Mouse (Mus musculus) brain, embryonic 18.5 days (tissue): ENCODE measurements around the gene Nav2.
A peak's percentile ranks its signal among the peaks of the same experiment; 100 is the strongest.

Experiments used
- DNase-seq: peaks from one replicate; pipeline ENCODE4 v3.0.0-alpha.2; 2012; ENCODE audit warnings: low read depth, low spot score

The Nav2 gene

GRCm38 (mm10) chr7:49204856-49205255 is 296.3 kb downstream of the Nav2 start:
- DNase-seq = no peak

GRCm38 (mm10) chr7:49205551-49205950 is 297.0 kb downstream of the Nav2 start:
- no peak for DNase-seq

GRCm38 (mm10) chr7:49206775-49207676 is 298.5 kb downstream of the Nav2 start:
- DNase-seq = no peak

- DNase-seq = no peak
Observed at GRCm38 (mm10) chr7:49209526-49209925, 301.0 kb downstream of the Nav2 start.

- DNase-seq = no peak
Observed at GRCm38 (mm10) chr7:49210721-49211120, 302.2 kb downstream of the Nav2 start.

GRCm38 (mm10) chr7:49213011-49213410 is 304.5 kb downstream of the Nav2 start:
- no peak for DNase-seq

- DNase-seq = no peak
Observed at GRCm38 (mm10) chr7:49217786-49218185, 309.3 kb downstream of the Nav2 start.

GRCm38 (mm10) chr7:49225741-49226140 is 317.2 kb downstream of the Nav2 start:
- no peak for DNase-seq

- no peak for DNase-seq
Observed at GRCm38 (mm10) chr7:49232969-49233368, 324.5 kb downstream of the Nav2 start.

GRCm38 (mm10) chr7:49234288-49234687 is 325.8 kb downstream of the Nav2 start:
- DNase-seq = no peak

- DNase-seq = no peak
Observed at GRCm38 (mm10) chr7:49235271-49235681, 326.8 kb downstream of the Nav2 start.

- DNase-seq = no peak
Observed at GRCm38 (mm10) chr7:49235821-49236220, 327.3 kb downstream of the Nav2 start.

- DNase-seq = no peak
Observed at GRCm38 (mm10) chr7:49240461-49240860, 331.9 kb downstream of the Nav2 start.

GRCm38 (mm10) chr7:49241229-49241751 is 332.8 kb downstream of the Nav2 start:
- DNase-seq = no peak

- no peak for DNase-seq
Observed at GRCm38 (mm10) chr7:49242261-49242660, 333.7 kb downstream of the Nav2 start.

GRCm38 (mm10) chr7:49243079-49243478 is 334.6 kb downstream of the Nav2 start:
- DNase-seq = no peak

GRCm38 (mm10) chr7:49245537-49246239 is 337.2 kb downstream of the Nav2 start:
- DNase-seq = peak; percentile 84

- no peak for DNase-seq
Observed at GRCm38 (mm10) chr7:49246240-49246578, 337.7 kb downstream of the Nav2 start.

GRCm38 (mm10) chr7:49246584-49247481 is 338.3 kb downstream of the Nav2 start:
- no peak for DNase-seq

- no peak for DNase-seq
Observed at GRCm38 (mm10) chr7:49247744-49248331, 339.3 kb downstream of the Nav2 start.
